Mouse (Mus musculus) lung, postnatal 0 days (tissue): Measurements from ENCODE around the gene Kdm1b.

Experiments used
- CTCF ChIP-seq: IDR thresholded peaks from 2 replicates; pipeline ENCODE4 v1.5.1; 2016; ENCODE audit warnings: antibody characterized with exemption, mild to moderate bottlenecking
- EP300 ChIP-seq: IDR thresholded peaks from 2 replicates; pipeline ENCODE4 v1.6.1; 2016; ENCODE audit warnings: antibody characterized with exemption, mild to moderate bottlenecking, control low read depth

DNA sequence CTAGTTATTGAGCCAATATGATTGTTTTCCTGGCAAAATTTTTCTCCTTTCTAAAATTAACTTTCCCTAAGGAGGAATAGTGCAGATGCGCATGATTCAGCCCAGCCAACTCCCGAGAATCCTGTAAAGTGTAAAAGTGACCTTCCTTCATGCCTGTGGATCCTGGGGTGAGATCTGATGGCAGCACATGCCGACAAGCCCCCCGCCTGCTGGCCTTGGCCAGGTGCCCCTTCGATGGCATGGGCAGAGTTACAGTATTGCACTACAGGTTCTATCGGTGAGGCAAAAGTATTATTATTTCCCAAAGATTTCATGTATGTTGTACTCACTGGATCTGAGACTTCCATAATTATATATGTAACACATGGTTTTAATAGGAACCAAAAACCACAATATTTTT, 81.7 kb downstream of the Kdm1b start:
- no peak for TF ChIP-seq EP300
- no peak for TF ChIP-seq CTCF
